Mouse (Mus musculus): ENCODE data around the gene Pax9. TPM values are rescaled to one million over a fixed set of nuclear protein-coding genes. Genes with fewer than 3 reads are reported as not detected.

Pax9 gene
- polyA plus RNA-seq, 1 experiment from 2014 or later: not detected

DNA sequence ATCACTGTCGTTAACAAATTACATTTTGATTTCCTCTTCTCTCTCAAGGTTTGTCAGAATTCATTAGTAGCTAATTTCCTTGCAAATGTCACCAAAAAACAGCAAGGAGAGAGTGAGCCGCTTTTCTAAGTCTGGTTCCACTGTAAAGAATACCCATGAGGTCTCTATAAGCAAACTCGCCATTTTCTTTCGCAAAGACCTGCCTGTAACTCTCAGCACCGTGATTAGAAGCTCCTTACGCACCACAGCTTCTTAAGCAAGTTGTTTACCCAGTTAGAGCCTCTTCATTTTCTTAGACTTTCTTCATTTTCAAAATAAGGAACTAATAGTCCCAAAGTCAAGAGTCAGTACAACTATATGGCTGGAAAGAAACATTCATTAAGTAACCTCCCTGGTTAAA is 9.4 kb downstream of the Pax9 start:
- H3K27ac ChIP-seq (ENCODE audit: low read depth): no peak overlapping the region
- no peaks in the 10 kb centered on the region for H3K36me3 ChIP-seq (ENCODE audit: control insufficient read depth, insufficient read depth, low read length)
- no peak overlapping the region for H3K4me2 ChIP-seq (ENCODE audit: low read length)
- WGBS: 15% methylated on average over 6 of the region's 6 CpGs
- peaks cover 2% of the 10 kb centered on the region; the same call in 1 of the 2 replicates for H3K4me1 ChIP-seq (replicated peaks; ENCODE audit: control insufficient read depth, insufficient read depth, low read length)
- no peak overlapping the region for H3K9ac ChIP-seq (ENCODE audit: low read length)
- peaks cover 81% of the 10 kb centered on the region for H3K27me3 ChIP-seq (replicated peaks; ENCODE audit: control insufficient read depth, insufficient read depth, low read length)
- DNase-seq (ENCODE audit: low spot score): no peak
- no peak for ATAC-seq (replicated peaks; ENCODE audit: low FRiP score, low TSS enrichment, low read depth)
- no peaks in the 10 kb centered on the region for H3K9me3 ChIP-seq (ENCODE audit: control insufficient read depth, low read length)
- no peak overlapping the region for H3K4me3 ChIP-seq (ENCODE audit: low read depth, low read length)

DNA sequence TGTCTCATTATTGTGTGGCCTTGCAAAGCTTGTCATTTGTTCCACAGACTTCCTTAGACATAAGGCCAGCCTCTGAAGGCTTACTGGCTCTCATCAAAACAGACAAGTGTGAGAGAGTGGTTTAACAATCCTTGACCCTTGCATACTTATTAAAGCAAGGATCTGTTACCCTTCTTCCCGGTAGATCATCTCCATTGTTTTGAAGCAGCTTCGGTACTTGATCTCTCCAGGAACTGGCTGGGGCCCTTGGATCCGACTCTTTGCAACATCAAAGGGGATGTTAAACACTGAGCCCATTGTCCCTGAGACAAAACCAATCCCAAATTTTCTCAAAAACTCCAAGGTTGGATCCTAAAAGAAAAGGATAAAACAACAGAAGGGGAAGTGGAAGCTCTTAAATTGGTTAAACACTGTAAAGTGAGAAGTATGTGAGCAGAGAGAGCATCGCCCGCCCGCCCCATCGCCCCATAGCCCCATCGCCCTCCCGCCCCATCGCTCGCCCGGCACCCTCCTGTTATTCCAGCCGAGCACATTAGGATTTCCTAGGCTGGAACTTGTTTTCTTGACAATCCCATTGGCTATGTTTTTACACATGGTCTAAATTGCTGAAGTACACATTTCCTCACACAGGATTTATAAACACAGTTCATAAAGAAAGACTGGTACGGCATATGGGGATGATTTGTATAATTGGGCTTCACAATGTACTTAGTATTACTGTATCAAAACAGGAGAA is 26.6 kb downstream of the Pax9 start:
- DNase-seq (ENCODE audit: low spot score) (no peak), ATAC-seq (replicated peaks; ENCODE audit: low FRiP score, low TSS enrichment, low read depth) (no peak)
- WGBS: 21% methylated on average over 14 of the region's 14 CpGs
- no peaks in the 10 kb centered on the region for H3K4me1 ChIP-seq (replicated peaks; ENCODE audit: control insufficient read depth, insufficient read depth, low read length)
- H3K9ac ChIP-seq (ENCODE audit: low read length): no peak overlapping the region
- 0 out of 2 replicates have a peak, but pooled peaks cover 8% of the 10 kb centered on the region for H3K27me3 ChIP-seq (replicated peaks; ENCODE audit: control insufficient read depth, insufficient read depth, low read length)
- no peaks in the 10 kb centered on the region for H3K9me3 ChIP-seq (ENCODE audit: control insufficient read depth, low read length)
- no peaks in the 10 kb centered on the region for H3K36me3 ChIP-seq (ENCODE audit: control insufficient read depth, insufficient read depth, low read length)
- H3K27ac ChIP-seq (ENCODE audit: low read depth): no peak overlapping the region
- H3K4me3 ChIP-seq (ENCODE audit: low read depth, low read length): no peak overlapping the region
- no peak overlapping the region for H3K4me2 ChIP-seq (ENCODE audit: low read length)

DNA sequence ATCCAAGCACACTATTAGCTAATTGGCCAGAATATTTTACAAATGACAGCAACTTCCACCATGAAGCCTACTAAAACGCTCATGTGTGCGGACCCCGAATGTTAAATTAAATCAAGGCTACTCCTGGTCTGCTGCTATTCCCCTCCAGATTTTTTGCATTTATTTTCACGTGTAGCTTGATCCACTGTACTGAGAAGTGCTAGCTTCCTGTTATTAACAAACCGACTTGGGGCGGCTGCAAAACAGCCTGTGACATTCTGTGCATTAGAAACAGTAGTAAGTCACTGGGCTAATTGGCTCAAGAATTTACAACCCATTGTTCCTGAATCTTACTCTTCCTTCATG is 27.1 kb downstream of the Pax9 start:
- no peaks in the 10 kb centered on the region for H3K36me3 ChIP-seq (ENCODE audit: control insufficient read depth, insufficient read depth, low read length)
- H3K4me1 ChIP-seq (replicated peaks; ENCODE audit: control insufficient read depth, insufficient read depth, low read length): no peaks in the 10 kb centered on the region
- 37% methylated on average over 6 of the region's 6 CpGs for WGBS
- DNase-seq (ENCODE audit: low spot score) (no peak), ATAC-seq (replicated peaks; ENCODE audit: low FRiP score, low TSS enrichment, low read depth) (no peak)
- H3K4me3 ChIP-seq (ENCODE audit: low read depth, low read length): no peak overlapping the region
- H3K4me2 ChIP-seq (ENCODE audit: low read length): no peak overlapping the region
- H3K9me3 ChIP-seq (ENCODE audit: control insufficient read depth, low read length): no peaks in the 10 kb centered on the region
- H3K27me3 ChIP-seq (replicated peaks; ENCODE audit: control insufficient read depth, insufficient read depth, low read length): 0 out of 2 replicates have a peak, but pooled peaks cover 8% of the 10 kb centered on the region
- H3K9ac ChIP-seq (ENCODE audit: low read length): no peak overlapping the region
- no peak overlapping the region for H3K27ac ChIP-seq (ENCODE audit: low read depth)

DNA sequence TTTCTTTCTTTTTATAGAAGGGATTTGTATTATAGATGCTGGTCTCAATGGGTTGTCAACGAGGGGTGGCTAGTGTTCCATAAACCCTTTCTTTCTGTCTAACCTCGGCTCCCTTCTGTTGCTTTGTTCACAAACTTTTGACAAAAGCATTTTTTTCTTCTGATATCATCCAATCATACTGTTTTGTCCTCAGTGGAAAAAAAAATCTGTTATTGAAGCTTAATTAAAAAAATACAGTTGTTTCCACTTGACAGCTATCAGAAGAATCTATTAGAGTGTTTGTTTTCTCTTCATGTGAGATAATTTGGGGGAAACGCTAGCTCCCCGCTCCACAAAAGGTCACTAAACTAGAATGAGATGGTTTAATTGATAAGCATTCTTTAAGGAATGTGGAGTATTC is 36.1 kb downstream of the Pax9 start:
- DNase-seq (ENCODE audit: low spot score) (no peak), ATAC-seq (replicated peaks; ENCODE audit: low FRiP score, low TSS enrichment, low read depth) (no peak)
- H3K4me1 ChIP-seq (replicated peaks; ENCODE audit: control insufficient read depth, insufficient read depth, low read length): no peaks in the 10 kb centered on the region
- H3K27me3 ChIP-seq (replicated peaks; ENCODE audit: control insufficient read depth, insufficient read depth, low read length): no peaks in the 10 kb centered on the region
- no peak overlapping the region for H3K27ac ChIP-seq (ENCODE audit: low read depth)
- no peak overlapping the region for H3K9ac ChIP-seq (ENCODE audit: low read length)
- H3K4me3 ChIP-seq (ENCODE audit: low read depth, low read length): no peak overlapping the region
- no peak overlapping the region for H3K4me2 ChIP-seq (ENCODE audit: low read length)
- H3K9me3 ChIP-seq (ENCODE audit: control insufficient read depth, low read length): no peaks in the 10 kb centered on the region
- no peaks in the 10 kb centered on the region for H3K36me3 ChIP-seq (ENCODE audit: control insufficient read depth, insufficient read depth, low read length)
- 58% methylated on average over 4 of the region's 4 CpGs for WGBS

DNA sequence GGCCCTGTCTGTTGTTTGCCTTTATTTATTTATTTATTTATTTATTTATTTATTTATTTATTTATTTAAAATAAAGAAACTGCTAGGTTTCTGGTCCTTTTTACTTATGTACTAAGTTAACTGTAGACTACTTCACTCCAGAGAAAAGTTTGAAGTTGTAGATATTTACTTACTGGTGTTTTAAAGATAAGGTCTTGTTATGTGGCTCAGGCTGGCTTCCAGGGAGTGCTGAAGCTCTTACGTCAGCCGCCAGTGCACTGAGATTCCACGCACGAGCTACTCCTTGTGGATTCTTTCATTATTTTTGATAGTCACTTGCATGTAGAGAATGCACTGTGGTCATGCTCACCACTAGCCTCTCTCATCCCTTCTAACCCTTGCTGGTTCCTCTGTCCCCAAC is 45.5 kb downstream of the Pax9 start:
- H3K27me3 ChIP-seq (replicated peaks; ENCODE audit: control insufficient read depth, insufficient read depth, low read length): no peaks in the 10 kb centered on the region
- H3K4me1 ChIP-seq (replicated peaks; ENCODE audit: control insufficient read depth, insufficient read depth, low read length): no peaks in the 10 kb centered on the region
- no peak overlapping the region for H3K4me3 ChIP-seq (ENCODE audit: low read depth, low read length)
- no peak overlapping the region for H3K9ac ChIP-seq (ENCODE audit: low read length)
- H3K36me3 ChIP-seq (ENCODE audit: control insufficient read depth, insufficient read depth, low read length): no peaks in the 10 kb centered on the region
- no peak for ATAC-seq (replicated peaks; ENCODE audit: low FRiP score, low TSS enrichment, low read depth)
- no peak overlapping the region for H3K27ac ChIP-seq (ENCODE audit: low read depth)
- no peak for DNase-seq (ENCODE audit: low spot score)
- H3K4me2 ChIP-seq (ENCODE audit: low read length): no peak overlapping the region
- no peaks in the 10 kb centered on the region for H3K9me3 ChIP-seq (ENCODE audit: control insufficient read depth, low read length)
- WGBS: 87% methylated on average over 4 of the region's 4 CpGs

Other genes with a start within 250 kb of the Pax9 start
- not detected in 2 replicates for gene Nkx2-1, start 154.9 kb upstream of the Pax9 start, polyA plus RNA-seq (2014; fragmentation: Nextera tagmentation; extraction: Ambion mirVana)
- gene Nkx2-9, start 78.5 kb upstream of the Pax9 start, polyA plus RNA-seq (2014; fragmentation: Nextera tagmentation; extraction: Ambion mirVana): not detected in 2 replicates

Data from intestine, embryonic 14.5 days (tissue).